ENCODE assay signal across 29 mouse cellular contexts in genomic region chr1:127838602-127839001, GRCm38 (mm10). TPM values are rescaled to one million over a fixed set of nuclear protein-coding genes. Genes with fewer than 3 reads are reported as not detected.
DNase-seq lines count a peak whose midpoint lies in the region; ATAC-seq lines count a peak whose summit lies in the region.
"Had no signal": no experiment of that assay in that cellular context is flagged by ENCODE, and none has a peak within 500 bp of the region (broad histone marks: within the 10 kb centered on the region; RNA-seq: fewer than 3 reads in every experiment).

No protein-coding gene starts in this region.

- H3K4me2 ChIP-seq in midbrain, embryonic 11.5 days: no peak overlapping the region
- H3K4me2 ChIP-seq in midbrain, embryonic 15.5 days: no peak overlapping the region
- H3K4me2 ChIP-seq in forebrain, embryonic 13.5 days: no peak overlapping the region
- H3K4me2 ChIP-seq: embryonic facial prominence, embryonic 12.5 days; embryonic facial prominence, embryonic 15.5 days; forebrain, embryonic 12.5 days; heart, embryonic 12.5 days; heart, embryonic 15.5 days; hindbrain, embryonic 13.5 days; intestine, embryonic 15.5 days had no signal

- H3K27ac ChIP-seq in midbrain, embryonic 11.5 days (ENCODE audit: low read depth, low read length): no peak overlapping the region
- H3K27ac ChIP-seq in midbrain, embryonic 15.5 days: no peak overlapping the region
- H3K27ac ChIP-seq in forebrain, embryonic 13.5 days: no peak overlapping the region
- H3K27ac ChIP-seq: embryonic facial prominence, embryonic 12.5 days; embryonic facial prominence, embryonic 15.5 days; forebrain, embryonic 12.5 days; heart, embryonic 15.5 days; hindbrain, embryonic 10.5 days; hindbrain, embryonic 13.5 days; intestine, embryonic 15.5 days had no signal

- no peaks in the 10 kb centered on the region for H3K4me1 ChIP-seq in midbrain, embryonic 11.5 days (ENCODE audit: control insufficient read depth, insufficient read depth, low read length)
- peaks cover 4% of the 10 kb centered on the region; the same call in 1 of the 2 replicates for H3K4me1 ChIP-seq in midbrain, embryonic 15.5 days
- no peaks in the 10 kb centered on the region for H3K4me1 ChIP-seq in forebrain, embryonic 13.5 days
- H3K4me1 ChIP-seq: embryonic facial prominence, embryonic 12.5 days; embryonic facial prominence, embryonic 15.5 days; forebrain, embryonic 12.5 days; hindbrain, embryonic 10.5 days; hindbrain, embryonic 13.5 days; intestine, embryonic 15.5 days had no signal

- no peak for ATAC-seq in midbrain, embryonic 11.5 days (ENCODE audit: low FRiP score)
- no peak for ATAC-seq in midbrain, embryonic 15.5 days (replicated peaks)
- no peak for ATAC-seq in forebrain, embryonic 13.5 days
- no peak for ATAC-seq in activated CD4-positive, CD25-positive, alpha-beta regulatory T cell, adult 4 months
- ATAC-seq: forebrain, embryonic 16.5 days; hindbrain, embryonic 16.5 days; intestine, embryonic 15.5 days had no signal

- peak; percentile 39 for DNase-seq in midbrain, embryonic 11.5 days (ENCODE audit: low spot score, missing footprints)
- DNase-seq in 416B (ENCODE audit: low read depth): peak; percentile 36
- DNase-seq in brain, adult 2 months (ENCODE audit: low read depth, low spot score): peak; percentile 58
- DNase-seq: adrenal gland, adult 8-10 months; adrenal gland, postnatal 25 days; B cell, adult 2 months; cerebellum, adult 18-20 months; cerebellum, adult 9-10 months; cerebellum, postnatal 14 days; gastrocnemius, postnatal 25 days; heart, adult 18-20 months; heart, postnatal 10 days; heart, postnatal 36 days had no signal

- no peaks in the 10 kb centered on the region for H3K27me3 ChIP-seq in midbrain, embryonic 11.5 days (ENCODE audit: control insufficient read depth, insufficient read depth, low read length)
- H3K27me3 ChIP-seq in midbrain, embryonic 15.5 days (replicated peaks): no peaks in the 10 kb centered on the region
- H3K27me3 ChIP-seq in forebrain, embryonic 13.5 days: no peaks in the 10 kb centered on the region
- H3K27me3 ChIP-seq: CH12.LX; embryonic facial prominence, embryonic 12.5 days; embryonic facial prominence, embryonic 15.5 days; forebrain, embryonic 12.5 days; heart, embryonic 12.5 days; heart, embryonic 15.5 days; hindbrain, embryonic 13.5 days; intestine, embryonic 15.5 days had no signal

- no peak overlapping the region for H3K4me3 ChIP-seq in midbrain, embryonic 11.5 days (ENCODE audit: low read depth, low read length)
- H3K4me3 ChIP-seq in midbrain, embryonic 15.5 days: no peak overlapping the region
- no peak overlapping the region for H3K4me3 ChIP-seq in forebrain, embryonic 13.5 days
- H3K4me3 ChIP-seq: embryonic facial prominence, embryonic 12.5 days; embryonic facial prominence, embryonic 15.5 days; erythroblast, embryonic 14.5 days; forebrain, embryonic 12.5 days; heart, embryonic 12.5 days; heart, embryonic 15.5 days; hindbrain, embryonic 10.5 days; hindbrain, embryonic 13.5 days; intestine, embryonic 15.5 days had no signal

- H3K9ac ChIP-seq in midbrain, embryonic 11.5 days (ENCODE audit: low read length): no peak overlapping the region
- no peak overlapping the region for H3K9ac ChIP-seq in midbrain, embryonic 15.5 days
- no peak overlapping the region for H3K9ac ChIP-seq in forebrain, embryonic 13.5 days
- H3K9ac ChIP-seq: embryonic facial prominence, embryonic 12.5 days; embryonic facial prominence, embryonic 15.5 days; forebrain, embryonic 12.5 days; heart, embryonic 12.5 days; heart, embryonic 15.5 days; hindbrain, embryonic 13.5 days; intestine, embryonic 15.5 days had no signal

- H3K9me3 ChIP-seq in midbrain, embryonic 11.5 days (ENCODE audit: control insufficient read depth, low read length): no peaks in the 10 kb centered on the region
- H3K9me3 ChIP-seq in midbrain, embryonic 15.5 days: no peaks in the 10 kb centered on the region
- no peaks in the 10 kb centered on the region for H3K9me3 ChIP-seq in forebrain, embryonic 13.5 days (replicated peaks)
- H3K9me3 ChIP-seq: embryonic facial prominence, embryonic 12.5 days; embryonic facial prominence, embryonic 15.5 days; forebrain, embryonic 12.5 days; G1E; heart, embryonic 12.5 days; heart, embryonic 15.5 days; hindbrain, embryonic 10.5 days; hindbrain, embryonic 13.5 days; intestine, embryonic 15.5 days had no signal

- WGBS in midbrain, embryonic 11.5 days: 82% methylated on average over 1 of the region's 1 CpGs
- 66% methylated on average over 1 of the region's 1 CpGs for WGBS in midbrain, embryonic 15.5 days
- WGBS in forebrain, embryonic 13.5 days: 75% methylated on average over 1 of the region's 1 CpGs

- H3K36me3 ChIP-seq in midbrain, embryonic 11.5 days (ENCODE audit: control insufficient read depth, insufficient read depth, low read length): no peaks in the 10 kb centered on the region
- no peaks in the 10 kb centered on the region for H3K36me3 ChIP-seq in midbrain, embryonic 15.5 days (replicated peaks)
- H3K36me3 ChIP-seq in forebrain, embryonic 13.5 days (ENCODE audit: poor library complexity, severe bottlenecking): no peaks in the 10 kb centered on the region
- H3K36me3 ChIP-seq: embryonic facial prominence, embryonic 12.5 days; embryonic facial prominence, embryonic 15.5 days; forebrain, embryonic 12.5 days; G1E; heart, embryonic 12.5 days; heart, embryonic 15.5 days; hindbrain, embryonic 10.5 days; hindbrain, embryonic 13.5 days; intestine, embryonic 15.5 days had no signal

RNA-seq across cellular contexts. Expression of gene Map3k19, which starts 16.2 kb away (rescaled TPM):
- 0.10 TPM in 1 of 2 replicates, not detected in the other for polyA plus RNA-seq in midbrain, embryonic 11.5 days (2014; fragmentation: Nextera tagmentation; extraction: Ambion mirVana)
- polyA plus RNA-seq in midbrain, embryonic 15.5 days (2015; fragmentation: Nextera tagmentation; extraction: Ambion mirVana): 0.58 and 0.95 TPM in 2 replicates
- polyA plus RNA-seq in forebrain, embryonic 13.5 days (2015; fragmentation: Nextera tagmentation; extraction: Ambion mirVana): 0.15 and 0.31 TPM in 2 replicates
- polyA plus RNA-seq in activated CD4-positive, CD25-positive, alpha-beta regulatory T cell, adult 4 months (2017; shearing (Covaris generic)): under 1 TPM; 0.16 to 0.43 TPM
- polyA plus RNA-seq: erythroblast, embryonic 14.5 days; G1E; heart, embryonic 12.5 days; intestine, embryonic 15.5 days had no signal

RNA-seq across cellular contexts. Expression of gene Rab3gap1, which starts 30.0 kb away (rescaled TPM):
- 14.1 and 15.5 TPM in 2 replicates for polyA plus RNA-seq in midbrain, embryonic 11.5 days (2014; fragmentation: Nextera tagmentation; extraction: Ambion mirVana)
- polyA plus RNA-seq in midbrain, embryonic 15.5 days (2015; fragmentation: Nextera tagmentation; extraction: Ambion mirVana): 21.3 and 24.4 TPM in 2 replicates
- polyA plus RNA-seq in forebrain, embryonic 13.5 days (2015; fragmentation: Nextera tagmentation; extraction: Ambion mirVana): 16.1 and 17.8 TPM in 2 replicates
- 10 to 100 TPM; 48.1 to 55.1 TPM for polyA plus RNA-seq in activated CD4-positive, CD25-positive, alpha-beta regulatory T cell, adult 4 months (2017; shearing (Covaris generic))
